Mouse (Mus musculus): ENCODE measurements around the gene Uri1. TPM values are rescaled to one million over a fixed set of nuclear protein-coding genes. Genes with fewer than 3 reads are reported as not detected.

The Uri1 gene
- polyA plus RNA-seq, 1 experiment from 2014 or later = 47.8 TPM

- peaks cover 13% of the 10 kb centered on the region; the same call in 1 of the 2 replicates for H3K36me3 ChIP-seq
- 69% methylated on average over 9 of the region's 9 CpGs for WGBS
- no peaks in the 10 kb centered on the region for H3K27me3 ChIP-seq
- no peak overlapping the region for H3K4me2 ChIP-seq
- H3K4me3 ChIP-seq (replicated peaks) = no peak overlapping the region
- ATAC-seq (ENCODE audit: insufficient number of reproducible peaks, insufficient read depth, low FRiP score, low TSS enrichment, low read depth) = no peak
- H3K9me3 ChIP-seq = no peaks in the 10 kb centered on the region
- H3K27ac ChIP-seq = 0 out of 2 replicates have a peak overlapping the region, but pooled peaks have one; percentile 35
- H3K4me1 ChIP-seq (replicated peaks) = peaks cover 22% of the 10 kb centered on the region
- no peak overlapping the region for H3K9ac ChIP-seq (replicated peaks)
These were observed 50.8 kb downstream of the Uri1 start for GRCm38 (mm10) chr7:37972571-37972970.

DNA sequence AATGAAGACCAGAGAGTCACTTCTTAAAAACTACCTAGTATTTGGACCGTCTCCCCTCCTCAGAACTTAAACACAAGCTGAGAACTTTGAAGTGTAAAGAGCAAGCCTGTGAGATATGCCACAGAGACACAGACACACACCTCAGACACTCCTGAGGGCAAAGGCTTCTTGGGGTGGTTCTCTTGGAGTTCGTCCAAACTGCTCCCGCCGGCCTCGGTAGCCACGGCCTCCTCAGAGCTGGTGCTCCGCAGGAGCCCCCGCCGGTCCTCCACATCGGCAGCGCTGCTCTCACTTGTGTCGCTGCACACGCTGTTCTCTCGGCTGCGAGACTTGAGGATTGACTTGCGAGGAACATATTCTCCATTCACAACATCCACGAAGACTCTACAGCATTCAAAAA is 61.0 kb downstream of the Uri1 start:
- no peaks in the 10 kb centered on the region for H3K9me3 ChIP-seq
- H3K4me1 ChIP-seq (replicated peaks) = no peaks in the 10 kb centered on the region
- no peak overlapping the region for H3K27ac ChIP-seq
- no peak for ATAC-seq (ENCODE audit: insufficient number of reproducible peaks, insufficient read depth, low FRiP score, low TSS enrichment, low read depth)
- H3K27me3 ChIP-seq = no peaks in the 10 kb centered on the region
- no peak overlapping the region for H3K9ac ChIP-seq (replicated peaks)
- no peak overlapping the region for H3K4me3 ChIP-seq (replicated peaks)
- peaks cover 49% of the 10 kb centered on the region for H3K36me3 ChIP-seq
- 87% methylated on average over 17 of the region's 17 CpGs for WGBS
- no peak overlapping the region for H3K4me2 ChIP-seq

DNA sequence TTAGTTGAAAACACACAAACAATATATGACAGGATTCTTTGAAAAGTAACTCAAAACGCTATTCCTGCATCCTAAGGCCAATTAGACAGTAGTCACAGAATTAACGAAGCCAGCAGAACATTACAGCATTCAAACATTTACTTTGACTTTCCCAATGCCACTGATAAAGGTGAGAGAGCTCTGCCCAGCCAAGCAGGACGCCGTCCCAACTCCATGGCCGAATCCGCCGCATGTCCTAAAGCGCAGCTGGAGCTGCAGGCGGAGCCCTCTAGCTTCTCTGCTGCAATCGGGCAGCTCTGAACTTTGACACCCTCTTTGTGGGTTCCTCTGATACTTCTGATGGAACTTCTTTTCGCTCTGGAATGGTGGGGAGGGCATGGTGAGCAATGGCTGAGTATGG is 62.1 kb downstream of the Uri1 start:
- Histone ChIP-seq H3K27ac (no peak overlapping the region), H3K9me3 (no peaks in the 10 kb centered on the region), H3K4me2 (no peak overlapping the region), H3K27me3 (no peaks in the 10 kb centered on the region), H3K4me3 (replicated peaks) (no peak overlapping the region), H3K9ac (replicated peaks) (no peak overlapping the region), H3K4me1 (replicated peaks) (no peaks in the 10 kb centered on the region), H3K36me3 (peaks cover 58% of the 10 kb centered on the region)
- ATAC-seq (ENCODE audit: insufficient number of reproducible peaks, insufficient read depth, low FRiP score, low TSS enrichment, low read depth) = no peak
- 87% methylated on average over 11 of the region's 11 CpGs for WGBS

GRCm38 (mm10) chr7:37951841-37952240 is 71.5 kb downstream of the Uri1 start:
- H3K36me3 ChIP-seq = peaks cover 30% of the 10 kb centered on the region
- 79% methylated on average over 9 of the region's 9 CpGs for WGBS
- no peaks in the 10 kb centered on the region for H3K9me3 ChIP-seq
- H3K4me3 ChIP-seq (replicated peaks) = no peak overlapping the region
- no peak for ATAC-seq (ENCODE audit: insufficient number of reproducible peaks, insufficient read depth, low FRiP score, low TSS enrichment, low read depth)
- no peaks in the 10 kb centered on the region for H3K27me3 ChIP-seq
- no peak overlapping the region for H3K9ac ChIP-seq (replicated peaks)
- H3K4me2 ChIP-seq = no peak overlapping the region
- no peaks in the 10 kb centered on the region for H3K4me1 ChIP-seq (replicated peaks)
- H3K27ac ChIP-seq = no peak overlapping the region

- no peak for ATAC-seq (ENCODE audit: insufficient number of reproducible peaks, insufficient read depth, low FRiP score, low TSS enrichment, low read depth)
- Histone ChIP-seq H3K36me3 (0 out of 2 replicates have a peak, but pooled peaks cover 5% of the 10 kb centered on the region), H3K27me3 (no peaks in the 10 kb centered on the region), H3K4me3 (replicated peaks) (no peak overlapping the region), H3K27ac (no peak overlapping the region), H3K4me1 (replicated peaks) (peaks cover 25% of the 10 kb centered on the region), H3K9me3 (0 out of 2 replicates have a peak, but pooled peaks cover 4% of the 10 kb centered on the region), H3K4me2 (no peak overlapping the region), H3K9ac (replicated peaks) (no peak overlapping the region)
- WGBS = 77% methylated on average over 8 of the region's 8 CpGs
These were observed 86.9 kb downstream of the Uri1 start for GRCm38 (mm10) chr7:37936459-37936858.

DNA sequence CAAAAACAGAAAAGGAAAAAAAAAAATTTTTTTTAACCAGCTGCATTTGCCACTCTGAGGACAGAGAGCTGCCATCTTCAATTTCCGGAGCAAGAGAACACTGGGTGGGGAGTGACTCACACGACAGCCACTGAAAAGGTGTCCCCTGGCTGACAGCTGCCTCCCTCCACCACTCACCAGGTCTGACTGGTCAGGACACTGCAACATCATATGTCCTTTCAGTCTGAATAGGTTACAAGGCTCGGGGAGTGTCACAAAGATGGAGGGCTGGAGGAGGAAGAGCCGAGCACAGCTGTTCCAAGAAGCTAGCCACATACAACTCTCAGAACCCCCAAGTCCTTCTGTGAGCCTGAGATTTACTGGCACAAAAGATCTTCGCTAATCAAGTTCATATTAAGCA is 87.6 kb downstream of the Uri1 start:
- H3K4me2 ChIP-seq = no peak overlapping the region
- WGBS = 69% methylated on average over 5 of the region's 5 CpGs
- 0 out of 2 replicates have a peak, but pooled peaks cover 1% of the 10 kb centered on the region for H3K36me3 ChIP-seq
- no peak for ATAC-seq (ENCODE audit: insufficient number of reproducible peaks, insufficient read depth, low FRiP score, low TSS enrichment, low read depth)
- no peaks in the 10 kb centered on the region for H3K27me3 ChIP-seq
- H3K4me3 ChIP-seq (replicated peaks) = no peak overlapping the region
- 0 out of 2 replicates have a peak, but pooled peaks cover 4% of the 10 kb centered on the region for H3K9me3 ChIP-seq
- H3K27ac ChIP-seq = no peak overlapping the region
- H3K4me1 ChIP-seq (replicated peaks) = peaks cover 26% of the 10 kb centered on the region
- H3K9ac ChIP-seq (replicated peaks) = no peak overlapping the region

- Histone ChIP-seq H3K27ac (no peak overlapping the region), H3K4me2 (no peak overlapping the region), H3K36me3 (no peaks in the 10 kb centered on the region), H3K9me3 (0 out of 2 replicates have a peak, but pooled peaks cover 4% of the 10 kb centered on the region), H3K27me3 (no peaks in the 10 kb centered on the region), H3K4me3 (replicated peaks) (no peak overlapping the region), H3K9ac (replicated peaks) (no peak overlapping the region), H3K4me1 (replicated peaks) (peaks cover 26% of the 10 kb centered on the region)
- 25% methylated on average over 5 of the region's 5 CpGs for WGBS
- no peak for ATAC-seq (ENCODE audit: insufficient number of reproducible peaks, insufficient read depth, low FRiP score, low TSS enrichment, low read depth)
These were observed 88.6 kb downstream of the Uri1 start for GRCm38 (mm10) chr7:37934770-37935182.

DNA sequence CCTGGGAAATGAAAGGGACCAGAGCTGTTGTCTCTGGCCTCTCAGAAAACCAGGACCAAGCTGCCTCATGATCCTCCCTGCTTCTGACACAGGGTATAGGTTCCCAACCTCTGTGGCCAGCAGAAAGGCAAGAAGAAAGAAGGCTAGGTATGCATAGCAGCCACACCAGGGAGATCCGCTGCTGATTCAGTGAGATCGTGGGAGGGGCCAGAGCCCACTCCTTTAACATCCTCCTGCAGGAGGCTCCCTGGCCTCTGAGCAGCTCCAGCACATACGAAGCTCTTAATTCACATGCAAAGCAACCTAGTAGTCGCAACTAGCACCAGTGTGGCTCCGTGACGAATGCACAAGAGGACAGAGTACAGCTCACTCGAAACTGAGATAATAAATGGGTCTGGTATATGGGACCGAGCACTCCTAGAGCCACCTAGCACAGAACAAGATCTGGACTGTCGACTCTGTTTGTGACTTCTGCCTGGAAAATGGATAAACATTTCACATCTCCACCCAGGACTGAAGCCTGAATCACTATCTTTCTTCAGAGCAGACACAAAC is 89.5 kb downstream of the Uri1 start:
- H3K4me3 ChIP-seq (replicated peaks) = no peak overlapping the region
- no peaks in the 10 kb centered on the region for H3K27me3 ChIP-seq

GRCm38 (mm10) chr7:37931631-37932030 is 91.7 kb downstream of the Uri1 start:
- ATAC-seq (ENCODE audit: insufficient number of reproducible peaks, insufficient read depth, low FRiP score, low TSS enrichment, low read depth) = no peak
- no peak overlapping the region for H3K27ac ChIP-seq
- H3K4me2 ChIP-seq = no peak overlapping the region

More for the DNA sequence above, 89.5 kb downstream of the Uri1 start:
- no peak overlapping the region for H3K4me2 ChIP-seq
- no peak for ATAC-seq (ENCODE audit: insufficient number of reproducible peaks, insufficient read depth, low FRiP score, low TSS enrichment, low read depth)
- no peaks in the 10 kb centered on the region for H3K9me3 ChIP-seq
- no peaks in the 10 kb centered on the region for H3K36me3 ChIP-seq
- H3K4me1 ChIP-seq (replicated peaks) = peaks cover 26% of the 10 kb centered on the region
- H3K9ac ChIP-seq (replicated peaks) = no peak overlapping the region
- H3K27ac ChIP-seq = no peak overlapping the region
- 52% methylated on average over 9 of the region's 9 CpGs for WGBS

GRCm38 (mm10) chr7:37929738-37930137 is 93.6 kb downstream of the Uri1 start:
- no peaks in the 10 kb centered on the region for H3K36me3 ChIP-seq
- ATAC-seq (ENCODE audit: insufficient number of reproducible peaks, insufficient read depth, low FRiP score, low TSS enrichment, low read depth) = no peak
- no peak overlapping the region for H3K4me3 ChIP-seq (replicated peaks)
- no peak overlapping the region for H3K9ac ChIP-seq (replicated peaks)
- no peaks in the 10 kb centered on the region for H3K27me3 ChIP-seq
- H3K4me1 ChIP-seq (replicated peaks) = peaks cover 25% of the 10 kb centered on the region
- 64% methylated on average over 5 of the region's 5 CpGs for WGBS
- H3K9me3 ChIP-seq = no peaks in the 10 kb centered on the region
- no peak overlapping the region for H3K4me2 ChIP-seq
- no peak overlapping the region for H3K27ac ChIP-seq

More at GRCm38 (mm10) chr7:37931631-37932030, 91.7 kb downstream of the Uri1 start:
- no peaks in the 10 kb centered on the region for H3K27me3 ChIP-seq
- WGBS = 23% methylated on average over 3 of the region's 3 CpGs
- no peak overlapping the region for H3K4me3 ChIP-seq (replicated peaks)
- no peaks in the 10 kb centered on the region for H3K9me3 ChIP-seq
- peaks cover 26% of the 10 kb centered on the region for H3K4me1 ChIP-seq (replicated peaks)
- no peaks in the 10 kb centered on the region for H3K36me3 ChIP-seq
- H3K9ac ChIP-seq (replicated peaks) = 0 out of 2 replicates have a peak overlapping the region, but pooled peaks have one; percentile 6

GRCm38 (mm10) chr7:37922999-37923398 is 100.4 kb downstream of the Uri1 start:
- H3K9me3 ChIP-seq = peaks cover 3% of the 10 kb centered on the region; the same call in 1 of the 2 replicates
- peaks cover 3% of the 10 kb centered on the region; the same call in 1 of the 2 replicates for H3K27me3 ChIP-seq
- no peak overlapping the region for H3K27ac ChIP-seq
- no peak overlapping the region for H3K4me2 ChIP-seq
- 71% methylated on average over 4 of the region's 4 CpGs for WGBS
- no peak for ATAC-seq (ENCODE audit: insufficient number of reproducible peaks, insufficient read depth, low FRiP score, low TSS enrichment, low read depth)
- H3K4me1 ChIP-seq (replicated peaks) = 0 out of 2 replicates have a peak, but pooled peaks cover 2% of the 10 kb centered on the region
- H3K36me3 ChIP-seq = no peaks in the 10 kb centered on the region
- H3K9ac ChIP-seq (replicated peaks) = no peak overlapping the region
- no peak overlapping the region for H3K4me3 ChIP-seq (replicated peaks)
